Mouse (Mus musculus): ENCODE data around the gene Ehmt2. TPM values are rescaled to one million over a fixed set of nuclear protein-coding genes. Genes with fewer than 3 reads are reported as not detected.
"Not testable (repeated sequence)": the region's sequence is repeated elsewhere in the genome, so short reads cannot be mapped to it uniquely, and the experiment has no call there.

The Ehmt2 gene
- polyA plus RNA-seq, 1 experiment from 2014 or later = 100 TPM

DNA sequence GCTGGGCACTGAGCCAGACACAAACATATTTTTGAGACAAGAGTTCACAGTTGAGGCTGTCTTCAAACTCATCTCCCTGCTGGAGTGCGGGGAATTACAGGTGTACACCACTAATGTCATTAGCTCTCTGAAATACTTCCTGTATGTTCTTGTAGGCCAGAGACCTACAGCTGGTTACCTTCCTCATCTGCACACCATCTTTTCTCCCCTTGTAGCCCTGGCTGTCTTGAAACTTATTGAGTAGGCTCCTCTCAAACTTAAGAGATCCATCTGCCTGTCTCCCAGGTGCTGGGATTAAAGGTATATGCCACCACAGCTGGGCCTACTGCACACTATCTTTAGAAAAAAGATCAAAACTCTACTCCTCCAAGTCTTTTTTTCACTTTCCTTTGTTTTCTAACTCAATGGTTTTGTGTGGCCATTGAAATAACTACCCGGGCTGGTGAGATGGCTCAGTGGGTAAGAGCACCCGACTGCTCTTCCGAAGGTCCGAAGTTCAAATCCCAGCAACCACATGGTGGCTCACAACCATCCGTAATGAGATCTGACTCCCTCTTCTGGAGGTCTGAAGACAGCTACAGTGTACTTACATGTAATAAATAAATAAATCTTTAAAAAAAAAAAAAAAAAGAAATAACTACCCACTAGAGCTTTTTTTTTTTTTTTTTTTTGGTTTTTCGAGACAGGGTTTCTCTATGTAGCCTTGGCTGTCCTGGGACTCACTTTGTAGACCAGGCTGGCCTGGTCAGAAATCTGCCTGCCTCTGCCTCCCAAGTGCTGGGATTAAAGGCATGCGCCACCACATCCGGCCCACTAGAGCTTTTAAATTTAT lies 50.7 kb downstream of the Ehmt2 start:
- Histone ChIP-seq H3K36me3 (peaks cover 20% of the 10 kb centered on the region), H3K4me1 (peaks cover 10% of the 10 kb centered on the region)
- not testable (repeated sequence) for H3K27me3 ChIP-seq; H3K27ac ChIP-seq; H3K4me3 ChIP-seq; H3K4me2 ChIP-seq; H3K9me3 ChIP-seq; ATAC-seq (ENCODE audit: insufficient number of reproducible peaks, insufficient read depth, low FRiP score, low TSS enrichment, low read depth); H3K9ac ChIP-seq
- WGBS = 66% methylated on average over 9 of the region's 9 CpGs

DNA sequence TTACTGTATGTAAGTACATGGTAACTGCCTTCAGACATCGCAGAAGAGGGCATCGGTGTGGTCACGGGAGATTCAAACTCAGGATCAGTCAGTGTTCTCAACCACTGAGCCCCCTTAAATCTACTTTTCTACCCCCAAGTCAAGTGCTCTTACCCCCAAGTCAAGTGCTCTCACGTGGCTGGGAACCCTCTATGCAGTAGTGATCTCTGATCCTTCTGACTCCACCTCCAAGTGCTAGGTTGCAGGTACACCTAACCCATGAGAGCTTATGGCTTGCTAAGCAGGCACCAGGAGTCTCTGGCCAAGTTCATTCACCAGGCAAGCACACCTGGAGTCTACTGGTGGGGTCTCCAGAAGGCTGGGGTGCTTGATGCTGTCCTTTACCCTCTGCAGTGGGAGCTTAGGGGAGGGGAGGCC lies 51.3 kb downstream of the Ehmt2 start:
- Histone ChIP-seq H3K36me3 (peaks cover 20% of the 10 kb centered on the region), H3K9me3 (no peaks in the 10 kb centered on the region), H3K9ac (no peak overlapping the region), H3K4me2 (no peak overlapping the region), H3K4me3 (no peak overlapping the region), H3K27me3 (no peaks in the 10 kb centered on the region), H3K4me1 (peaks cover 10% of the 10 kb centered on the region), H3K27ac (no peak overlapping the region)
- 33% methylated on average over 4 of the region's 4 CpGs for WGBS
- ATAC-seq (ENCODE audit: insufficient number of reproducible peaks, insufficient read depth, low FRiP score, low TSS enrichment, low read depth) = no peak

DNA sequence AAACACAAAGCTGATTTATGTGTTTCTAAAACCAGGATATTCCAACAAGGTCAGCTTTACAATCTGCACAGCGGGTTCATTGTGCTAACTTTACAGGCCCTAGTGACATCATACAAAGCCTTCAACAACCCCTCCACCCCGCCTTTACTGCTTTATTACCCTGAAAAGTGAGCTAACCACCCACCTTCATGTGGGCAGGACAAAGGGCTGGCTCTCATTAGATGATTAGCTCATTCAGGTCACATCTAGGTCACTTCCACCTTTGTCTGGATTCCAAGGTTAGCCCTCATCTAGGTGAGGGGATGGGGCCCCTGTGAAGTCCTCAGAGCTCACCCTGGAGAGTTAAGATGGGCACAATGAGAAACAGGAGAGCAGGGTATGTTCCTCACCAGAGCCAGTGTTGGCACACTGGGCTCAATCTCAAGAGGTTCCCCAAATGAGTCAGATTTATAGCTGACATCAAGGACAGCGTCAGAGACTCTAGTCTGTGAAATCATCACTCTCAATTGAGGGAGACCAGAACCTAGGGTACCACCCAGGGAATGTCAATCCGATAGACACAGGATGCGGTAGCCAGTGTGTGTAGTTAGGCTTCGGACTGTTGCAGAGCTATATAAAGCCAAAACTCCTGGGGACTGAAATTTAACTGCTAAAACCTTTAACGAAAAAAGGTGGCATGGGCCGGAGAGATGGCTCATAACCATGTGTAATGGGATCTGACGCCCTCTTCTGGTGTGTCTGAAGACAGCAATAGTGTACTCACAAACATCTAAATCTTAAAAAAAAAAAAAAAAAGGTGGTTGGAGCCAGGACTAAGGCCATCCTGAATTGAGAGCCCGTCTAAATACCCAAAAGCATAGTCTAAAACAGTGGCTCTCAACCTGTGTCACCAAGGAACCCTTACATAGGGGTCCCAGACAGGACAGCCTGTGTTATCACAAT lies 52.5 kb downstream of the Ehmt2 start:
- WGBS = 28% methylated on average over 10 of the region's 10 CpGs

DNA sequence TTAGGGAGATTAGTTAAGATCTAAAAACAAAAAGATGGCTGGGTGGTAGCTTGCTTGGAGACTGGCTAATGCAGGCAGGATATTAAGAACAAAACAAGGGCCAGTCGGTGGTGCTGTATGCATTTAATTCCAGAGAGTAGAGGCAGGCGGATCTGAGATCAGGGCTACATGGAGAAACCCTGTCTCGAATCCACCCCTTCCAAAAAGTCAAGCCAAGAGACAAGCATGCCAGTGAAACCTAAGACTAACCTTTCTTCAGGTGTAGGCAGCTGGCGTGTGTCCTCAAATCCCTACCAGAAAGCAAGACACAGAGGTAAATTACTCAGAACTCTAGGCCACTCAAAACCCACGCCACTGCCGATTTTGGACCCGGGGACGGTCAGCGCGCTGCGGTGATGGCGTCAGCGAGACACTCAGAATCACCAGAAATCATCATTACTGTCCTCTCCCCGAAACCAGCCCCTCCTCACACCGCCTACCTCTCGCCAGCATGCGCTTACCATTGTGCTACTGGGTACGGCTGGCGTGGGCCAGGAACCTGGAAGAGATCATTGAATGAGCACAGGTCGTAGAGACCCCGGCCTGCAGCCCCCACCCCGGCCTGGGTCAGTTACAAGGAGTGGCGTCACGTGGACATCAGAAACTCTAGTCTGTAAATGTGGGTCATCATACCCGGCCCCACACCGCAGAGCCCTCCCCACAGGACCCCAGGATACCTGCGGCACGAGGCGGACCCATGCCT lies 53.5 kb downstream of the Ehmt2 start:
- Histone ChIP-seq H3K4me1 (peaks cover 10% of the 10 kb centered on the region), H3K9ac (peak overlapping the region; percentile 100), H3K27me3 (peaks cover 5% of the 10 kb centered on the region), H3K36me3 (peaks cover 20% of the 10 kb centered on the region), H3K4me2 (peak overlapping the region; percentile 72), H3K27ac (peak overlapping the region; percentile 94), H3K9me3 (no peaks in the 10 kb centered on the region), H3K4me3 (peak overlapping the region; percentile 94)
- under 1% methylated on average over 29 of the region's 29 CpGs for WGBS
- peak; percentile 60 for ATAC-seq (ENCODE audit: insufficient number of reproducible peaks, insufficient read depth, low FRiP score, low TSS enrichment, low read depth)

More for the DNA sequence above, 52.5 kb downstream of the Ehmt2 start:
- Histone ChIP-seq H3K4me3 (peak overlapping the region; percentile 94), H3K9me3 (no peaks in the 10 kb centered on the region), H3K27me3 (peaks cover under 1% of the 10 kb centered on the region), H3K27ac (peak overlapping the region; percentile 94), H3K4me1 (peaks cover 10% of the 10 kb centered on the region), H3K36me3 (peaks cover 20% of the 10 kb centered on the region), H3K9ac (peak overlapping the region; percentile 100), H3K4me2 (peak overlapping the region; percentile 72)
- ATAC-seq (ENCODE audit: insufficient number of reproducible peaks, insufficient read depth, low FRiP score, low TSS enrichment, low read depth) = no peak

DNA sequence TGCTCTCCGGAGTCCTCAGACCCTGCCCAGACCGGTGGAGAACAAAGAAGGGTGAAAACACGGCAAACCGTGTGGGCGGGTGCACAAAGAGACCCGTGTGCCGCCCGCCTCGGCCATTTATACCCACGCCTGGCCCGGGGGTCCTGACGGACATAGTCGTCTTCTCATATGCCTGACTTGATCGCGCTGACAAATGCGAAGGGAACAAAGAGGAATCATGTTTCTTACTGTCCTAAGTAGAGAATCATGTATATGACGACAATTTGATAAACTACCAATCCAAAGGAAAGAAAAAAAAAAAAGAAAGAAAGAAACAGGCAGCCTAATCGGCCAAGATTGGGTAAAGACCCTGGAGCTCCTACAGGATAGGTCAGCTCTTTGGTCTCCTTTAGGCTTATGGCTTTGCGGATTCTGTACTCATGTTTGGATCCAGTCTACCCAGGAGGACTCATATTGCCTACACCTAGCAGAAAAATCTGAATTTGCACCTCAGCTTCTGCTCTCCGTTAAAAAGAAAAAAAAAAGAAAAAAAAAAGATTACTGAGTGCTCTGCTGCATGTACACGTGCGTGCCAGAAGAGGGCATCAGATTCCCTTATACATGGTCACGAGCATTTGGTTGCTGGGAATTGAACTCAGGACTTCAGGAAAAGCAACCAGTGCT lies 54.2 kb downstream of the Ehmt2 start:
- WGBS = under 1% methylated on average over 23 of the region's 23 CpGs
- H3K4me3 ChIP-seq = peak overlapping the region; percentile 94
- peak overlapping the region; percentile 72 for H3K4me2 ChIP-seq
- peaks cover 10% of the 10 kb centered on the region for H3K4me1 ChIP-seq
- H3K36me3 ChIP-seq = peaks cover 20% of the 10 kb centered on the region
- peaks cover 7% of the 10 kb centered on the region for H3K27me3 ChIP-seq
- ATAC-seq (ENCODE audit: insufficient number of reproducible peaks, insufficient read depth, low FRiP score, low TSS enrichment, low read depth) = peak; percentile 69
- peak overlapping the region; percentile 100 for H3K9ac ChIP-seq
- H3K9me3 ChIP-seq = no peaks in the 10 kb centered on the region
- H3K27ac ChIP-seq = peak overlapping the region; percentile 94

DNA sequence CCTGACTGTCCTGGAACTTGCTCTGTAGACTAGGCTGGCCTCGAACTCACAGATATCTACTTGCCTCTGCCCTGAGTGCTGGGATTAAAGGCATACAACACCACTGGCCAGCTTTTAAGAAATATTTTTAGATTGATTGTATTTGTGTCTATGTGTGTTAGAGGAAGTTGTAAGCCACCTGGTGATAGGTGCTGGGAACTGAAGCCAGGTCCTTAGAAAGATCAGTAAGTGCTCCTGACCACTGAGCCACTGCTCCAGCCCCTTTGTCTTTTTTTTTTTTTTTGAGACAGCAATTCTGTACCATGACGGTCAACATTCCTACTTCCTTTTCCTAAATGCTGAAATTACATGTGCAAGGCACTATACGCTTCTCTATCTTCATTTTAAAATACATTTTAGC lies 55.0 kb downstream of the Ehmt2 start:
- Histone ChIP-seq H3K4me3 (peak overlapping the region; percentile 94), H3K27me3 (peaks cover 7% of the 10 kb centered on the region), H3K4me1 (peaks cover 10% of the 10 kb centered on the region), H3K4me2 (peak overlapping the region; percentile 72), H3K36me3 (peaks cover 20% of the 10 kb centered on the region), H3K9me3 (no peaks in the 10 kb centered on the region), H3K9ac (no peak overlapping the region), H3K27ac (peak overlapping the region; percentile 94; the same call in 1 of the 2 replicates)
- no peak for ATAC-seq (ENCODE audit: insufficient number of reproducible peaks, insufficient read depth, low FRiP score, low TSS enrichment, low read depth)
- 90% methylated on average over 3 of the region's 3 CpGs for WGBS

DNA sequence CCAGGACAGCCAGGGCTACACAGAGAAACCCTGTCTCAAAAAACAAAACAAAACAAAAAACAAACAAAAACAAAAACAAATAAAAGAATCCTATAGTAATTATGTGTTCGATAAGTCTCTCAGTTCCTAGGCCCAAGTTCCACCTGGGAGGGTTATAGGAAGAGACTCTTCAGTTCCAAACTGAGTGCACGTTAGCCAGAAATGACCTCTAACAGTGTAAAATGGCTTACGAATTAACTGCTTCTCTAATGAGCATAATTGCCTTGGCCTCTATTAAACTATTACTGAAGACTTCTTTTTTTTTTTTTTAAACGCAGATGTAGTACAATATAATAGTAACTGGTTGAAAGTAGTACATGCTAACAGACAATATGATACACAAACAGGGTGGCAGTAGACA lies 55.6 kb downstream of the Ehmt2 start:
- Histone ChIP-seq H3K36me3 (peaks cover 20% of the 10 kb centered on the region), H3K4me2 (no peak overlapping the region), H3K27ac (no peak overlapping the region), H3K27me3 (peaks cover 7% of the 10 kb centered on the region), H3K4me1 (peaks cover 10% of the 10 kb centered on the region), H3K9ac (no peak overlapping the region), H3K4me3 (no peak overlapping the region), H3K9me3 (no peaks in the 10 kb centered on the region)
- WGBS = 82% methylated on average over 4 of the region's 4 CpGs
- ATAC-seq (ENCODE audit: insufficient number of reproducible peaks, insufficient read depth, low FRiP score, low TSS enrichment, low read depth) = no peak

DNA sequence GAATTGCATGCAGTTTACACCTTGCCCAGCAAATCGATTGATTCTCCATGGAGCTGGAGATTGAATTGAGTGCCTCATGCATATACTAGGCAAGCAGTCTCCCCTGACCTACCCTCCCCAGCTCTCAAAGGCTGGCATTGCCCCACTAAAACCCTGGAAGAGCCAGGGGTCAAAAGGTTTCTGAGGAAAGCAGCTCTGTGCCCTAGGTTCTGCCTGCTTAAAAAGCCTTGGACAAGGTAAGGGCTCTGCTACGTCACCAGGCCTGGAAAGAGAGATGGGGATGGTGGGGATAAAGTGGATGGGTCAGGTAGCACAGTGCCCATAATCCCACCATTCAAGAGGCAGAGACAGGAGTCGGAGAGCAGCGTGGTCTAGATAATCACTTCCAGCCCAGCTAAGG lies 56.6 kb downstream of the Ehmt2 start:
- Histone ChIP-seq H3K36me3 (peaks cover 15% of the 10 kb centered on the region), H3K9me3 (no peaks in the 10 kb centered on the region), H3K4me3 (no peak overlapping the region), H3K9ac (peak overlapping the region; percentile 44), H3K27me3 (peaks cover 7% of the 10 kb centered on the region), H3K4me1 (peaks cover 11% of the 10 kb centered on the region), H3K27ac (no peak overlapping the region), H3K4me2 (no peak overlapping the region)
- no peak for ATAC-seq (ENCODE audit: insufficient number of reproducible peaks, insufficient read depth, low FRiP score, low TSS enrichment, low read depth)
- 54% methylated on average over 4 of the region's 4 CpGs for WGBS

DNA sequence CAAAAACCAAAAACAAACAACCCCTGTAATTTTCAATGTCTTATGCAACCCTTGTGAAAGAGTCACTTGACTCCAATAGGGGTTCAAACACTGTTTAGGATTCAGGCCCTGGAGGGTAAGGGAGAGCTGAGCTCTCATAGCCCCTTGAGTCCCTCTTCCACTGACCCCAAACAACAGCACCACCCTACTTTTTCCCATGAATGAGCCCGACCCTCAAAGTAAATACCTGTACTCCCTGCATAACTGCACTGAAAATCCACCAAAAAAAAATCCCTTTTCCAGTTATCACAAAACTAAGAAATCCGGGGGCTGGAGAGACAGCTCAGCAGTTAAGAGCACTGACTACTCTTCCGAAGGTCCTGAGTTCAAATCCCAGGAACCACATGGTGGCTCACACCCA lies 57.6 kb downstream of the Ehmt2 start:
- Histone ChIP-seq H3K27me3 (peaks cover 7% of the 10 kb centered on the region), H3K4me2 (no peak overlapping the region), H3K36me3 (peaks cover 4% of the 10 kb centered on the region), H3K27ac (no peak overlapping the region), H3K9me3 (no peaks in the 10 kb centered on the region), H3K4me1 (peaks cover 10% of the 10 kb centered on the region), H3K9ac (no peak overlapping the region), H3K4me3 (no peak overlapping the region)
- WGBS = 83% methylated on average over 3 of the region's 3 CpGs
- ATAC-seq (ENCODE audit: insufficient number of reproducible peaks, insufficient read depth, low FRiP score, low TSS enrichment, low read depth) = no peak

DNA sequence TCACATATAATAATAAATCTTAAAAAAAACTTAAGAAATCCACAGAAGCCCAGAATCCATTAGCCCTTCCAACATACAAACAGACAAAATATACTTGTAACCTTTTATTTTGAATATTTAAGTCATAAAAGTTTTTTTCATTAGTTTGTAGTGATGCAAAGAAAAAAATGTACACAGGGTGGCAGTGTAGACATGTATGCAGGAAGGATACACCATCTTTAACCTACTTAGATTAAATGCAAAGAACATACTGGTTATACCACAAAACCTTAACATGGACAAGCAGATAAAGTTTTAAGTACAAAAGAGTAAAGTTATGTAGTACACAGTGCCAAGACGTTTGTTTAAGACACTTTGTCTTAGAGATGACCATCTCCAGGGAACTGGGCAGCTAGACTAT lies 58.1 kb downstream of the Ehmt2 start:
- no peak for ATAC-seq (ENCODE audit: insufficient number of reproducible peaks, insufficient read depth, low FRiP score, low TSS enrichment, low read depth)
- Histone ChIP-seq H3K4me3 (no peak overlapping the region), H3K4me1 (peaks cover 7% of the 10 kb centered on the region), H3K9me3 (no peaks in the 10 kb centered on the region), H3K4me2 (no peak overlapping the region), H3K27me3 (peaks cover 7% of the 10 kb centered on the region), H3K36me3 (no peaks in the 10 kb centered on the region), H3K27ac (no peak overlapping the region), H3K9ac (no peak overlapping the region)
- 37% methylated on average over 1 of the region's 1 CpGs for WGBS

DNA sequence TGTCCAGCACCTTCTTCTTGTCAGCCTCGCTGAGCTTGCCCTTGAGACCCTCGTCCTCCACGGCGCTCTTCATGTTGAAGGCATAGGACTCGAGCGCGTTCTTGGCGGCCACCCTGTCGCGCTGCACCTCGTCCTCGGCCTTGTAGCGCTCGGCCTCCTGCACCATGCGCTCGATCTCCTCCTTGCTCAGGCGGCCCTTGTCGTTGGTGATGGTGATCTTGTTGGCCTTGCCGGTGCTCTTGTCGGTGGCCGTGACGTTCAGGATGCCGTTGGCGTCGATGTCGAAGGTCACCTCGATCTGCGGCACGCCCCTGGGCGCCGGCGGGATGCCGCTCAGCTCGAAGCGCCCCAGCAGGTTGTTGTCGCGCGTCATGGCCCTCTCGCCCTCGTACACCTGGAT lies 59.0 kb downstream of the Ehmt2 start:
- not testable (repeated sequence) for H3K27me3 ChIP-seq; H3K36me3 ChIP-seq; H3K4me2 ChIP-seq; ATAC-seq (ENCODE audit: insufficient number of reproducible peaks, insufficient read depth, low FRiP score, low TSS enrichment, low read depth); H3K27ac ChIP-seq; H3K9ac ChIP-seq; H3K4me3 ChIP-seq; H3K9me3 ChIP-seq
- H3K4me1 ChIP-seq = peaks cover 12% of the 10 kb centered on the region
- WGBS = 17% methylated on average over 36 of the region's 40 CpGs

Measured in embryonic facial prominence, embryonic 13.5 days (tissue).